Mouse (Mus musculus) neural tube, embryonic 15.5 days (tissue): Measurements from ENCODE around the gene Smarcc1. TPM values are rescaled to one million over a fixed set of nuclear protein-coding genes. Genes with fewer than 3 reads are reported as not detected.
"Not testable (repeated sequence)": the region's sequence is repeated elsewhere in the genome, so short reads cannot be mapped to it uniquely, and the experiment has no call there.

Experiments used
- ATAC-seq: fragments of 200-750 bp; cut with Nextera tagmentation; 2 replicates; pipeline ENCODE4 v1.8.0; 2017; ENCODE audit warnings: mild to moderate bottlenecking, moderate TSS enrichment, moderate library complexity; ENCODE audit not compliant: low FRiP score
- H3K27ac ChIP-seq: fragments of 300-500 bp; sonication (generic); replicated peaks from 2 replicates; pipeline ENCODE4 v1.5.1; 2015; ENCODE audit warnings: mild to moderate bottlenecking, inconsistent platforms
- H3K27me3 ChIP-seq: fragments of 300-500 bp; sonication (generic); replicated peaks from 2 replicates; pipeline ENCODE4 v1.6.1; 2015; ENCODE audit warnings: inconsistent platforms
- H3K36me3 ChIP-seq: fragments of 300-500 bp; sonication (generic); 2 replicates; pipeline ENCODE4 v1.6.1; 2015; ENCODE audit warnings: inconsistent platforms
- H3K4me1 ChIP-seq: fragments of 300-500 bp; sonication (generic); 2 replicates; pipeline ENCODE4 v1.6.1; 2015; ENCODE audit warnings: inconsistent platforms
- H3K4me2 ChIP-seq: fragments of 300-500 bp; sonication (generic); 2 replicates; pipeline ENCODE4 v1.6.1; 2015; ENCODE audit warnings: inconsistent platforms, mild to moderate bottlenecking, moderate library complexity
- H3K4me3 ChIP-seq: fragments of 300-500 bp; sonication (generic); replicated peaks from 2 replicates; pipeline ENCODE4 v1.5.1; 2015; ENCODE audit warnings: mild to moderate bottlenecking, inconsistent platforms
- H3K9ac ChIP-seq: fragments of 300-500 bp; sonication (generic); replicated peaks from 2 replicates; pipeline ENCODE4 v1.6.1; 2015; ENCODE audit warnings: mild to moderate bottlenecking, inconsistent platforms
- H3K9me3 ChIP-seq: fragments of 300-500 bp; sonication (generic); replicated peaks from 2 replicates; pipeline ENCODE4 v1.6.1; 2016; ENCODE audit warnings: inconsistent platforms
- WGBS: fragments of 180-500 bp; shearing (Covaris S2); methylation state at CpG from one replicate; pipeline ENCODE4 v1.1.7; 2015; ENCODE audit warnings: mixed read lengths; 5-methylcytosine and 5-hydroxymethylcytosine counted together
- polyA plus RNA-seq: library from polyadenylated mRNA; unstranded; fragments of >200 nt; fragmentation: Nextera tagmentation; extraction: Ambion mirVana; gene quantifications from 2 replicates; pipeline ENCODE4 v1.2.1, GENCODE M21; 2015

The Smarcc1 gene
- polyA plus RNA-seq, 1 experiment from 2014 or later, result 67.0 TPM

DNA sequence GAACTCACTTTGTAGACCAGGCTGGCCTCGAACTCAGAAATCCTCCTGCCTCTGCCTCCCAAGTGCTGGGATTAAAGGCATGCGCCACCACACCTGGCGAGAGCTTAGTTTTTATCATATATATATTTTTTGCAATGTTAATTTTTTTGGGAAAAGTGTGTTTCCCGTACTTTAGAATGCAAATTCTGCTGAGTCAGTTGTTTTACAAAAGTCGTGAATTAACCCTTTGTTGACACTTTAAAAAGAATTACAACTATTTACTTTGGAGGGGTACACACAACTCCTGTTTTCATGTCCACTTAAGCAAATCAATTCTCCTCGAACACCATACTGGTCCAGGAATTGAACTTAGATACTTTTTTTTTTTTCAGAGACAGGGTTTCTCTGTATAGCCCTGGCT is 15.4 kb downstream of the Smarcc1 start:
- ATAC-seq, result no peak
- peaks cover 33% of the 10 kb centered on the region for H3K4me1 ChIP-seq
- H3K9me3 ChIP-seq, result no peaks in the 10 kb centered on the region
- H3K36me3 ChIP-seq, result peaks cover 13% of the 10 kb centered on the region
- H3K9ac ChIP-seq, result peak overlapping the region; percentile 93; the same call in 1 of the 2 replicates
- H3K27me3 ChIP-seq, result no peaks in the 10 kb centered on the region
- no peak overlapping the region for H3K27ac ChIP-seq
- peak overlapping the region; percentile 63 for H3K4me2 ChIP-seq
- WGBS, result 65% methylated on average over 6 of the region's 6 CpGs
- peak overlapping the region; percentile 96 for H3K4me3 ChIP-seq

GRCm38 (mm10) chr9:110134176-110134575 is 16.7 kb downstream of the Smarcc1 start:
- H3K36me3 ChIP-seq, result peaks cover 13% of the 10 kb centered on the region
- H3K4me2 ChIP-seq, result peak overlapping the region; percentile 63
- H3K27ac ChIP-seq, result no peak overlapping the region
- 0 out of 2 replicates have a peak overlapping the region, but pooled peaks have one; percentile 3 for H3K4me3 ChIP-seq
- no peak for ATAC-seq
- peaks cover 33% of the 10 kb centered on the region for H3K4me1 ChIP-seq
- no peaks in the 10 kb centered on the region for H3K9me3 ChIP-seq
- whole genome bisulfite sequencing, result 83% methylated on average over 5 of the region's 5 CpGs
- no peaks in the 10 kb centered on the region for H3K27me3 ChIP-seq
- H3K9ac ChIP-seq, result no peak overlapping the region

GRCm38 (mm10) chr9:110139119-110139518 is 21.6 kb downstream of the Smarcc1 start:
- no peak overlapping the region for H3K4me3 ChIP-seq
- H3K9ac ChIP-seq, result no peak overlapping the region
- 95% methylated on average over 4 of the region's 4 CpGs for WGBS
- H3K27me3 ChIP-seq, result no peaks in the 10 kb centered on the region
- peaks cover 11% of the 10 kb centered on the region for H3K4me1 ChIP-seq
- no peak for ATAC-seq
- no peak overlapping the region for H3K27ac ChIP-seq
- no peaks in the 10 kb centered on the region for H3K9me3 ChIP-seq
- no peak overlapping the region for H3K4me2 ChIP-seq
- peaks cover 41% of the 10 kb centered on the region for H3K36me3 ChIP-seq

DNA sequence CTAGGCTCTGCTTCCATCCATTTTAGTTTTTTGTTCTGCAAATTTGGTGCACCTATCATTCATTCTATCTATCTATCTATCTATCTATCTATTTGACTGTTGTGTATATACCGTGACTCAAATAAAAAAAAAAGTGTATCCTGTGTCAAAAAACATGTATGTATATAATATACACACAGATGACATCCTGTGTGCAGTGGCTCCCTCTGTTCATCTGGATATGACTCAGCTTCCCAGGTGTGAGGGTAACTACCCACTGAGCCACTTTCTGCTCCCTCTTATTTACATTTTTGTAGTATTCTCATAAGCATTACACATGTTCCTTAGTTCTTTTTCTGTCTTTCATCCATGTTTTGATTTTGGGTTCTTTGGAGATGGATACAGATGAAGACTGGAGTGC is 24.6 kb downstream of the Smarcc1 start:
- Histone ChIP-seq H3K27me3 (no peaks in the 10 kb centered on the region), H3K4me1 (no peaks in the 10 kb centered on the region), H3K9me3 (no peaks in the 10 kb centered on the region), H3K9ac (no peak overlapping the region), H3K4me2 (no peak overlapping the region), H3K36me3 (peaks cover 33% of the 10 kb centered on the region), H3K27ac (no peak overlapping the region), H3K4me3 (no peak overlapping the region)
- 100% methylated on average over 1 of the region's 1 CpGs for WGBS
- ATAC-seq, result no peak

DNA sequence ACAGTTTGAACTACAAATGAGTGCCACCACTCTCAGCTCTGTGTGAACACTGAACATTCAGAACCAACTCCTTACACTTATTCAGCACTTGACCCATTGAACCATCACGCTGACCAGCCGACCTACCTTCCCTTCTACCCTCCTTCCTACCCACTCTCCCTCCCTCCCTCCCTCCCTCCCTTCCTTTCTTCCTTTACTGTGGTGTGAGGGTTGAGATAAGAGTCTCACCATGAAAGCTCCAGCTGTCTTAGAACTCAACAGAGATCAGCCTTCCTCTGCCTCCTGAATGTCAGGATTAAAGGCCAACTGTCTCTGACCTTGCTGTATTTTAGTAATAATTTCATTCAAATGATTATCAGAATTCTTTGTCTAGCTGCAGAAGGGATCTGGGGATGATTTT is 31.1 kb downstream of the Smarcc1 start:
- WGBS, result 89% methylated on average over 2 of the region's 2 CpGs
- no peak overlapping the region for H3K9ac ChIP-seq
- H3K4me2 ChIP-seq, result no peak overlapping the region
- H3K9me3 ChIP-seq, result no peaks in the 10 kb centered on the region
- H3K27me3 ChIP-seq, result no peaks in the 10 kb centered on the region
- no peak overlapping the region for H3K27ac ChIP-seq
- H3K36me3 ChIP-seq, result peaks cover 56% of the 10 kb centered on the region
- no peak for ATAC-seq
- no peak overlapping the region for H3K4me3 ChIP-seq
- no peaks in the 10 kb centered on the region for H3K4me1 ChIP-seq

DNA sequence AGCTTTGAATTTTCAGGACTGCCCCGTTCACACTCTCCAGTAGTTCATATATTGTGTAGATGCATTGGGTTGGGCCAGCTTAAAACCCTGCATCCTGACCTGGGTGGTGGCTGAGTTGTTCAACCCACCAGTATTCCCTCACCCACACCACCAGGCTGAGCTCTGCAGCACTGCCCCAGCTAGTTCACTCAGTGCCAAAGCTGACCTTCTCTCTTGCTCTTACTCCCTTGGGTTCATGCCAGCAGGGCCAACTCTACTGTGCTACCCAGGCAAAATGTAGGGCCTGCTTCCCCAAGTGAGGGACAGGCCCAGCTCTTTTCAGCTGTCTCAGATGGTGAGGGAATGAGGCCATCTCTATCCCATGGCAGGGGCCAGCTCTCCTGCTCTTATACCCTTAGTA is 41.5 kb downstream of the Smarcc1 start:
- Histone ChIP-seq H3K9ac (no peak overlapping the region), H3K27me3 (no peaks in the 10 kb centered on the region), H3K4me1 (no peaks in the 10 kb centered on the region), H3K4me3 (no peak overlapping the region), H3K9me3 (no peaks in the 10 kb centered on the region), H3K36me3 (peaks cover 53% of the 10 kb centered on the region), H3K27ac (no peak overlapping the region), H3K4me2 (no peak overlapping the region)
- WGBS, result 96% methylated on average over 1 of the region's 1 CpGs
- ATAC-seq, result no peak

DNA sequence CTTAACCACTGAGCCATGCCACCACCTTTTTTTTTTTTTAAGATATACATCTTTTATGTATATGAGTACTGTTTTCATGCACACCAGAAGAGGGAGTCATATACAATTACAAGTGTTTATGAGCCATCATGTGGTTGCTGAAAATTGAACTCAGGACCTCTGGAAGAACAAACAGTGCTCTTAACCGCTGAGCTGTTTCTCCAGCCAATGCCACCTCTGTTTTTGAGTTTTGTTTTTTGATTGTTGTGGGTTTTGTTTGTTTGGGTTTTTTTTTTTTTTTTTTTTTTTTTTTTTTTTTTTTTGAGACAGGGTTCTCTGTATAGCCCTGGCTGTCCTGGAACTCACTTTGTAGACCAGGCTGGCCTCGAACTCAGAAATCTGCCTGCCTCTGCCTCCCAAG is 43.0 kb downstream of the Smarcc1 start:
- H3K36me3 ChIP-seq, result peaks cover 52% of the 10 kb centered on the region
- H3K4me2 ChIP-seq, H3K4me1 ChIP-seq, H3K9me3 ChIP-seq, H3K9ac ChIP-seq, H3K4me3 ChIP-seq, H3K27me3 ChIP-seq, H3K27ac ChIP-seq, ATAC-seq: not testable (repeated sequence)
- WGBS, result 97% methylated on average over 2 of the region's 2 CpGs

- Histone ChIP-seq H3K27me3 (no peaks in the 10 kb centered on the region), H3K27ac (no peak overlapping the region), H3K4me3 (no peak overlapping the region), H3K4me1 (no peaks in the 10 kb centered on the region), H3K9me3 (no peaks in the 10 kb centered on the region), H3K4me2 (no peak overlapping the region), H3K36me3 (peaks cover 53% of the 10 kb centered on the region), H3K9ac (no peak overlapping the region)
- WGBS, result 88% methylated on average over 5 of the region's 5 CpGs
- no peak for ATAC-seq
These were observed 44.9 kb downstream of the Smarcc1 start for GRCm38 (mm10) chr9:110162441-110162840.

GRCm38 (mm10) chr9:110163071-110163470 is 45.6 kb downstream of the Smarcc1 start:
- Histone ChIP-seq H3K4me3 (no peak overlapping the region), H3K27me3 (no peaks in the 10 kb centered on the region), H3K4me2 (no peak overlapping the region), H3K27ac (no peak overlapping the region), H3K9ac (no peak overlapping the region), H3K4me1 (no peaks in the 10 kb centered on the region), H3K36me3 (peaks cover 53% of the 10 kb centered on the region), H3K9me3 (no peaks in the 10 kb centered on the region)
- WGBS, result 78% methylated on average over 2 of the region's 2 CpGs
- ATAC-seq, result no peak

DNA sequence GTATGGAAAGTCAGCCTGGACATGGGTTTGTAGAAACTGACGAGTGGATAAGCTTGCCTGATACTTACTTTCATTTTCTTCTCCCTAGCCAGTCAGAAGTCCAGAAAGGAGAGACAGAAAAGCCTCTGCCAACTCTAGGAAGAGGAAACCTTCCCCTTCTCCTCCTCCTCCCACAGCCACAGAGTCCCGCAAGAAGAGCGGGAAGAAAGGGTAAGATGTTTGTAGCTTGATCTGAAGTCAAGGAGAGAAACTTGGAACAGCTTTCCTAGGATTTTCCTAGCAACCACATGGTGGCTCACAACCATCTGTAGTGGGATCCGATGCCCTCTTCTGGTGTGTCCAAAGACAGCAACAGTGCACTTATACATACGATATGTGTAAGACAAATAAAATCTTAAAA is 53.4 kb downstream of the Smarcc1 start:
- peaks cover 58% of the 10 kb centered on the region for H3K36me3 ChIP-seq
- H3K9me3 ChIP-seq, result no peaks in the 10 kb centered on the region
- H3K4me3 ChIP-seq, result no peak overlapping the region
- WGBS, result 87% methylated on average over 5 of the region's 5 CpGs
- 0 out of 2 replicates have a peak overlapping the region, but pooled peaks have one; percentile 37 for H3K27ac ChIP-seq
- H3K4me1 ChIP-seq, result no peaks in the 10 kb centered on the region
- H3K4me2 ChIP-seq, result no peak overlapping the region
- H3K9ac ChIP-seq, result no peak overlapping the region
- ATAC-seq, result no peak
- H3K27me3 ChIP-seq, result no peaks in the 10 kb centered on the region

DNA sequence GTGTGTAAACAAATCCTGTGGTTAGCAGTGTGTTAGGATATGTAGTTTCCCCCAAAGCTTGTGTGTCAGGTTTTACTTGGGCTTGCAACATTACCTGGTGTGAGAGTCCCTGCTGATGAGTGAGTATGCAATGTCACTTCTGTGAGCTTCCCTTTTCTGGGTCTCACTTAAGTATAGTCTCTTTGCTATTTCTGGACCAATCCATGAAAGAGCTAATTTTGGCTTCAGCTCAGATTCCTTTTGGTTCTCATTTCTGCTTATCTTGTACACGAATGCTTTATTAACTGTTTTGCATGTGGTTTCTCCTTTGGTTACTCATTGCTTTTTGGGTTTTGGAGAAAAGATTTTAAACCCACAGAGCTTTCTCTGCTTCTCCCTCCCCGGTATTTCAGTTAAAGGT is 82.4 kb downstream of the Smarcc1 start:
- Histone ChIP-seq H3K4me2 (no peak overlapping the region), H3K4me3 (no peak overlapping the region), H3K27me3 (no peaks in the 10 kb centered on the region), H3K9me3 (no peaks in the 10 kb centered on the region), H3K4me1 (no peaks in the 10 kb centered on the region), H3K36me3 (peaks cover 64% of the 10 kb centered on the region), H3K27ac (no peak overlapping the region), H3K9ac (no peak overlapping the region)
- 93% methylated on average over 2 of the region's 2 CpGs for WGBS
- ATAC-seq, result no peak

GRCm38 (mm10) chr9:110205526-110206404 is 88.3 kb downstream of the Smarcc1 start:
- WGBS, result 26% methylated on average over 15 of the region's 15 CpGs
- no peaks in the 10 kb centered on the region for H3K27me3 ChIP-seq
- no peak overlapping the region for H3K9ac ChIP-seq
- H3K9me3 ChIP-seq, result no peaks in the 10 kb centered on the region
- H3K36me3 ChIP-seq, result peaks cover 68% of the 10 kb centered on the region
- H3K27ac ChIP-seq, result peak overlapping the region; percentile 78
- no peak overlapping the region for H3K4me3 ChIP-seq
- H3K4me2 ChIP-seq, result peak overlapping the region; percentile 5; the same call in 1 of the 2 replicates
- peak; percentile 61; the same call in 1 of the 2 replicates for ATAC-seq
- 0 out of 2 replicates have a peak, but pooled peaks cover 6% of the 10 kb centered on the region for H3K4me1 ChIP-seq
